Mouse (Mus musculus) gastrocnemius, postnatal 14 days (tissue): Measurements from ENCODE around the gene E2f2. TPM values are rescaled to one million over a fixed set of nuclear protein-coding genes. Genes with fewer than 3 reads are reported as not detected.
A peak's percentile ranks its signal among the peaks of the same experiment; 100 is the strongest.

Experiments used
- DNase-seq: peaks from one replicate; pipeline ENCODE4 v3.0.0; 2021; ENCODE audit warnings: mixed read lengths
- intact Hi-C: fragments of 180-260 bp; cut with DNase I; formaldehyde crosslinking; loops from one replicate; pipeline ENCODE4 v1.15.1; 2025; ENCODE audit warnings: low total_unique reads
- total RNA-seq, 2 experiments: library from RNA; stranded (reverse); gene quantifications; 2 replicates each; pipeline ENCODE4 v1.2.3; 2021

Gene E2f2
- total RNA-seq, 2 experiments from 2014 or later: 4.0 to 6.5 TPM

DNA sequence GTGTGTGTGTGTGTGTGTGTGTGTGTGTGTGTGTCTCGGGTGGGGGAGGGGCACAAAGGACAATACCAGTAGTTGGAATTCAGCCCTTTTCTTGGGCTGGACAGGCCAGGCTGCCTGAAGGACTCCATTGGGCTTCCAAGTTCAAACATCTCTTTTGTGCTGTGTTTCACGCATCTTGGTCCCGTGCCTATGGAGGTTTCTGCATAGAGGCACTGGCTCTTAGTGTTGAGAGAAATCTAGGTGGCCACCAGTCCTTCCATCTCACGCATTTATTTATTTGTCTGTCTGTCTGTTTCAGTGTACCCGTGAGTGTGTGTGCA, 52.0 kb downstream of the E2f2 start:
- DNase-seq: no peak
- intact Hi-C loops: no loop called here

DNA sequence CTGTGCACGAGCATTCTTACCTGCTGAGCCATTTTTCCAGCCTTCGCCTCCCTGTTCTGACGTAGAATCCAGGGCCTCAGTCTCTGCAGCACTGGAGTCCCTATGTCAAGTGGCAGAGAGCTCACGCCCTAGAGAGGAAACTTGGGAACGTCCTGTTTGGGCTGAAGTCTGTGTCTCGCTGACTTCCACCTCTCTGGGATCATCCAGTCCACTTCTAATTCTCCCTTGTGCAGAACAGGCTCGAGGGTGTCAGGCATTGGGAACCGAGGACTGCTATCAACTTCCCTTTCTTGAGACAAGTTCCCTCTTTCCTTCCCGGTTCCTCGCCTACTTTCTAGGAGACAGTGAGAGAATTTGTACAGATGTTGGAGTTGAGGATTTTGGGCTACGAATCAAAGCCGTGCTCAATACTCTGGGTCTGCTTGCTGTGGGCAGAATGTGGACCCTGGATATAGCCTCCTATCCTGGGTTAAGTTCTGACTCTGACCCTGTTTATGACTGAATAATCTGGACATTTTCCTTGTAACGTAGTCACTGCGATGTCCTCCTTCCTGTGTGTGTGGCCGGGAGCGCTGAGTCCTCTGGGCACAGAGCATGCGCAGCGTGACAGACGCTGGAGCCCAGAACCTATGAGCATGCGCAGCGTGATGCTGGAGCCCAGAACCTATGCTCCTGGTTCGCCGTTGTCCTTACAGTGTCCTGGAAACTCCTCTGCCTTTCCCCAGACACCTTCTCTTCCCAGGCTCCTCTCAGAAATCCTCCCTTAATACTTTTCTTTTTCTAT, 52.7 kb downstream of the E2f2 start:
- intact Hi-C loops: no loop called here
- no peak for DNase-seq

DNA sequence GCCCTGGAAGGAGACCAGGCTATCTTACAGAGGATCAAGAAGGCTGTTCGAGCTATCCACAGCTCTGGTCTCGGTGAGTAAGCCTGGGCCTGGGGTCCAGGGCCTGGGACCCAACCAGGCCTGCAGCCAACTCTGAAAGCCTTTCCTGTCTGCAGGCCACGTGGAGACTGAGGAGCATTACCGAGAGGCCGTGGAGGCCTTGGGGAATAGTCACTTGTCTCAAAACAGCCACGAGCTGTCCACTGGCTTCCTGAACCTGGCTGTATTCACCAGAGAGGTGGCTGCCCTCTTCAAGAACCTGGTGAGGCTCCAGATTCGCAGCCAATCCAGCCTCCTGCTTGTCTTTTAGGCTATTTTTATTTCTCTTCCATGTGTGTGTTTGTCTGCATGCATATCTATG, 55.2 kb downstream of the E2f2 start:
- intact Hi-C loops: no loop called here
- no peak for DNase-seq

DNA sequence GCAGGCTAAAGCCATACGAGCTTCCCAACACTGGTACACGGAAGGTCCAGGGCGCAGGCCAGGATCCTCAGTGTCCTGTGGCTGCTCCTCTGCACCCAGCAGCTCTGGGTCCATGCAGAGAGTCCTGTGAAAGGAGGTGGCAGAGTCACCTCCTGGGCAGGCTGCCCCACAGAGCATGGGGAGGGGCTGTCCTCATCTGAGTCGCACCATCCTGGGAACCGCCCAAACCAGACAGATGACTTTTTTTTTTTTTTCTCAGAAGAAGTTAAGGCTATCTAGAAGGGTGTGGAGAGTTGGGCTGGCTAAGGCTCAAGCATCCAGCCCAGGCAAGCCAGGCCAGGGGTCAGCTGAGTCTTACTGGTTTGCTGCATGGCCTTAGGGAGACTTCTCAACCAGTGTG, 56.4 kb downstream of the E2f2 start:
- intact Hi-C loops: no loop called here
- peak; percentile 40 for DNase-seq

DNA sequence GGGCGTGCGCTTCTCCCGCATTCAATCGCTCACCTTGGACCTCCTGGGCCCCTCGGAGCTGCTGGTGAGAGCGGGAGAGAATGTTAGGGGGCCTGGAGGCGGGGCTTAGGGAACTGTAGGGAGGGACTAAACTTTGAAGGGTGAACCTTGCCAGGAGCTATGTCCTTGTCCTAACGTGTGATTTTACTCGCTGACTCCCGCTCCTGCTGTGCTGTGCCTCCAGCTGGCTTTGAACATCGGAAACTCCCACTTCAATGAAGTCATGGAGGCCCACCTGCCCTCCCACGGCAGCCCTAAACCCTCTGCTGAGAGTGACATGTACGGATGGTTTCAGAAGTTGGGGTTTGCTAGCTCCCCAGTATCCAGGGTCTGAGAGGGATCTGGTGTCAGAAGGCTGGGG, 66.5 kb downstream of the E2f2 start:
- intact Hi-C loops: no loop called here
- DNase-seq: no peak

DNA sequence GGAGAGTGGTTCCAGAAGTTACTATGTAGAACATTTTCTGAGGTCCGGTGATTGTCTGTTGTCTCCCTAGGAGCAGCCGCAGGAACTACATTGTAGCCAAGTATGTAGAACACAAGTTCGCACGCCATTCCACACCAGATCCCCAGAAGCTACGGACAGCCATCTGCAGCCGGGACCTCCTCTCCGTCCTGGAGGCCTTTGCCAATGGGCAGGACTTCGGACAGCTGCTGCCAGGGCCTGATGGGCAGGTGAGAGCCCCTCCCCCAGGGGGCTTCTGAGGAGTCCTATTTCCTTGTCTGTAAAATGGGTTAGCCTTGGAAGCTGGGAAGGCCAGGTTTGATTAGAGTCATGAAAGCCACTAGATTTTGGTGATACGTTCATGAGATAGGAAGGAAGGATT, 66.9 kb downstream of the E2f2 start:
- intact Hi-C loops: no loop called here
- no peak for DNase-seq

DNA sequence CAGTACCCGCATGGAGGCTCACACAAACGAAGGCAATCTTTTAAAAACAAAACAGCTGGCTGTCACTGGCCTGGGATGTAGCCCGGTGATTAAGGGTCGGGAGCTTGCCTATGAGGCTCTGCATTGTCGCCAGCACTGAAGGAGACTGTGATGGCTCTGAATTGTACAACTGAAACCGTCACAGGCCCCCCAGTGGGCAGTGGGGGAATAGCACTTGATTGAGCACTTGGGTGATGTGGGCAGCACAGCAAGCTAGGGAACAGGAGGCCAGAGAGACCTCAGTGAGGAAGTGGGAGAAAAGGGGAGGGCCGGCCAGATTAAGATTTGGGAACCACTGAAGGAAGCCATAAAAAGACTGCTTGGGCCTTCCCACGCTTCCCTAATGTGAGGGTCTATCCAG, 67.4 kb downstream of the E2f2 start:
- peak; percentile 89 for DNase-seq
- intact Hi-C loops: loop anchor here (2.0 kb wide), 1 partner anchor 37 kb away; no protein-coding TSS in a partner anchor

DNA sequence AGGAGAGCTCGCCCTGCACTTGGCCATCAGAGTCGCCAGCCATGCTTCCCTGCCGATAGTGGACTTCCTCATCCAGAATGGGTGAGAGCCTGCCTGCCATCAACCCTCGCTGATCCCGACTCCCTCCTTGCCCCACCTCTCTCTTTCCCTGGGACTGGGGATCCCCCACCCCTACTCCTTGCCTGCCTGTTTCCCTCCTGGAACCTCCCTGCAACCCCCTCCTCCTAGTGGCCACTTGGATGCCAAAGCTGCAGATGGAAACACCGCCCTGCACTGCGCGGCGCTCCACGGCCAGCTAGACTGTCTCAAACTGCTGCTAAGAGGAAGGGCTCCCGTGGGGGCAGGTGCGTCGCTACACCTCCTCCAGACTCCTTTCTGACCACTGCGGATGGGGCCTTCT, 67.9 kb downstream of the E2f2 start:
- intact Hi-C loops: loop anchor here (2.0 kb wide), 1 partner anchor 37 kb away; no protein-coding TSS in a partner anchor
- no peak for DNase-seq

DNA sequence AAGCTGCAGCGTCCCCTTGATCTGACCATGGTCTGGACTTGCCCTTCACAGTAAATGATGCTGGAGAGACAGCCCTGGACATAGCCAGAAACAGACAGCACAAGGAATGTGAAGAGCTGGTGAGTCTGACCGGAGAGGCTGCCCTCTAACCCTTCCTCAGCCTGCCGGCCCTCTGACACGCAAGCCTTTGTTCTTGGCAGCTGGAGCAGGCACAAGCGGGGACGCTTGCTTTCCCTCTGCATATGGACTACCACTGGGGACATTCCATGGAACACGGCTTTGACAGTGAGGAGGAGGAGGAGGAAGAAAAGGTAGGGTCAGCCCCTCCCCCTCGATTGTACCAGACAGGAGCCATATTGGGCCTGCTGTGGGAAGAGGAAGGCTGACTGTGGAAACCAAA, 68.8 kb downstream of the E2f2 start:
- intact Hi-C loops: loop anchor here (2.0 kb wide), 1 partner anchor 38 kb away; no protein-coding TSS in a partner anchor
- DNase-seq: no peak

DNA sequence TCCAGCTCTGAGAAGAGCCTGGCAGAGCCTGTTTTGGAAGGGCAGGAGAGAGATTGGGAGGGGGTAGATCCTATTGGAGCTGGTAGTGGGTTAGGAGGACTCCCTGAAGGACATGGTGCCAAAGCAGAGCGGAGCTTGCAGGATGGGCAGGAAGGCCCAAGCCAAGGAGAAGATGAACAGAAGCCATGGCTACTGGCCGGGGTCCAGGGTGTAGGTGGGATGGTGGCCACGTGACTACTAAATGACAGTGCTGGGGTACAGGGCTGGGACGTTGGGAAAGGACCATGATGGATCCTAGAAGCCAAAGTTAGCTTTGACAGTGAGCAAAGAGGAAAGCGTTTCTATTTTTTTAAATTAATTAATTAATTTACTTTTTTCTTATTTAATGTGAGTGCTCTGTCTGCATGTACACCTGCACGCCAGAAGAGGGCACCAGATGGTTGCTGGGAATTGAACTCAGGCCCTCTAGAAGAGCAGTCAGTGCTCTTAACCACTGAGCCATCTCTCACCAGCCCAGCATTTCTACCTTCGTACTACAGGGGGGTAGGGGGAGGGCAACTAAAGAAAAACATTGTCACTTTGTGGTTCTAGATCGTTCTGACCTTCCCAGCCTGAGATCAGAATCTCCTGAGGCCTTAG, 70.0 kb downstream of the E2f2 start:
- intact Hi-C loops: no loop called here
- no peak for DNase-seq

DNA sequence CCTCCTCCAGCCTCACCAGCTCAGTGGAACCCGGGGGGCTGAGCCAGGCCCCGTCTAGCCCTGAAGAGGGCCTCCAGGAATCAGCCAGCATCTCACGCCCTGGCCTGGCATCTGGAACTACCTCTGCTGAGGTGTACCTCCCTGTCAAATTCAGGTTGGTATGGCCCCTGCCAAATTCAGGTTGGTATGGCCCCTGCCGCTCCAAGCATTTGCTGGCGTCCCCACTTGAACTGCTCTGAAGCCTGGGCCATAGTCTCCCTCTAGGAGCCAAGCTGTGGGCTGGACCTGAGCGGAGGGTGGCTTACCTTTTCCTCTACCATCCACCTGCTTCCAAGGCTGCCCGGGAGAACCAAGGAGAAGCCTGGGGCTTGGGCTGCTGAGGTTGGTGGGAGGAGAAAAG, 70.5 kb downstream of the E2f2 start:
- intact Hi-C loops: no loop called here

DNA sequence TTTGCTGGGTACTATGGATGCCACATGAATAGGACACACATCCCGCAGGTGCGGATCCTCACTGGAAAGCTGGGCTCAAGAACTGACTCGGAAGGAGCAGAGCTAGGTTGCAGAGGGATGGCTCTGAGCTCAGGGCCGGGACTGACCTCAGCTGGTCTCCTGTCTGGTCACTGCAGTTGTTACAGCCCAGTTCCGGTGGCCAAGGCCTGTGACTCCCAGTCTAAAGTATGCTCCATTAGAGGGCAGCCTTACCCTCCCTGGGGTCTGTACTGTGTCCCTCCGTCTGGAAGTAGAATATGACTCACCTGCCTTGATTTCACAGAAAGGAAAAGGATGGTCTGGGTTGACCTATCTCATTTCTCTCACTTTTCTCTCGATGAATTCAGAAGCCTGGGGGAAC, 72.0 kb downstream of the E2f2 start:
- DNase-seq: no peak

More for the DNA sequence above, 70.5 kb downstream of the E2f2 start:
- no peak for DNase-seq

More for the DNA sequence above, 72.0 kb downstream of the E2f2 start:
- intact Hi-C loops: no loop called here

Other genes with a start within 250 kb of the E2f2 start
- gene Hmgcl, start 225.9 kb upstream of the E2f2 start, total RNA-seq: 10 to 100 TPM; 47.2 to 56.6 TPM
- 1 to 10 TPM; 1.2 to 2.1 TPM for gene Gale, start 208.7 kb upstream of the E2f2 start, total RNA-seq
- gene Lypla2, start 199.8 kb upstream of the E2f2 start, total RNA-seq: 10 to 100 TPM; 28.9 to 29.2 TPM
- gene Pithd1, start 185.1 kb upstream of the E2f2 start, total RNA-seq: 10 to 100 TPM; 20.4 to 21.4 TPM
- 10 to 100 TPM; 46.2 to 46.7 TPM for gene Eloa, start 150.6 kb upstream of the E2f2 start, total RNA-seq
- 100 to 1,000 TPM; 298 to 342 TPM for gene Rpl11, start 119.0 kb upstream of the E2f2 start, total RNA-seq
- gene Id3, start 28.9 kb upstream of the E2f2 start, total RNA-seq: 10 to 100 TPM; 28.4 to 28.7 TPM
- gene Asap3, start 34.0 kb downstream of the E2f2 start, total RNA-seq: 1 to 10 TPM; 4.0 to 5.9 TPM
- 100 to 1,000 TPM; 212 to 226 TPM for gene Tcea3, start 75.3 kb downstream of the E2f2 start, total RNA-seq
- gene Zfp46, start 112.3 kb downstream of the E2f2 start, total RNA-seq: 10 to 100 TPM; 35.9 to 47.2 TPM
- gene Hnrnpr, start 138.5 kb downstream of the E2f2 start, total RNA-seq: 10 to 100 TPM; 23.0 to 30.3 TPM